Mouse (Mus musculus) heart, postnatal 14 days (tissue): ENCODE measurements around the gene B9d2. TPM values are rescaled to one million over a fixed set of nuclear protein-coding genes. Genes with fewer than 3 reads are reported as not detected.

Experiments used
- DNase-seq, 2 experiments: peaks; one replicate each; pipeline ENCODE4 v3.0.0; 2021 to 2022
- intact Hi-C: fragments of 180-260 bp; cut with DNase I; formaldehyde crosslinking; loops from one replicate; pipeline ENCODE4 v1.15.1; 2025
- long read RNA-seq, 2 experiments: library from polyadenylated mRNA; stranded (forward); transcript quantifications; one replicate each; pipeline ENCODE4 v2.0.0; 2021
- total RNA-seq, 2 experiments: library from RNA; stranded (reverse); gene quantifications; 2 replicates each; pipeline ENCODE4 v1.2.3; 2021

B9d2 gene
- total RNA-seq = 10 to 100 TPM; 11.0 to 11.3 TPM
- long read RNA-seq, experiment 1, transcript B9d2-203 (4 exons, 995 nt) = major isoform, 20 of 21 reads
- long read RNA-seq, experiment 1, partial matches to known transcripts = 0 of 21 reads
- long read RNA-seq, experiment 1, other reads (novel, unspliced or antisense) = 1 of 21 reads
- long read RNA-seq, experiment 2, transcript B9d2-203 (4 exons, 995 nt) = major isoform, 6 of 7 reads
- long read RNA-seq, experiment 2, partial matches to known transcripts = 0 of 7 reads
- long read RNA-seq, experiment 2, other reads (novel, unspliced or antisense) = 1 of 7 reads

DNA sequence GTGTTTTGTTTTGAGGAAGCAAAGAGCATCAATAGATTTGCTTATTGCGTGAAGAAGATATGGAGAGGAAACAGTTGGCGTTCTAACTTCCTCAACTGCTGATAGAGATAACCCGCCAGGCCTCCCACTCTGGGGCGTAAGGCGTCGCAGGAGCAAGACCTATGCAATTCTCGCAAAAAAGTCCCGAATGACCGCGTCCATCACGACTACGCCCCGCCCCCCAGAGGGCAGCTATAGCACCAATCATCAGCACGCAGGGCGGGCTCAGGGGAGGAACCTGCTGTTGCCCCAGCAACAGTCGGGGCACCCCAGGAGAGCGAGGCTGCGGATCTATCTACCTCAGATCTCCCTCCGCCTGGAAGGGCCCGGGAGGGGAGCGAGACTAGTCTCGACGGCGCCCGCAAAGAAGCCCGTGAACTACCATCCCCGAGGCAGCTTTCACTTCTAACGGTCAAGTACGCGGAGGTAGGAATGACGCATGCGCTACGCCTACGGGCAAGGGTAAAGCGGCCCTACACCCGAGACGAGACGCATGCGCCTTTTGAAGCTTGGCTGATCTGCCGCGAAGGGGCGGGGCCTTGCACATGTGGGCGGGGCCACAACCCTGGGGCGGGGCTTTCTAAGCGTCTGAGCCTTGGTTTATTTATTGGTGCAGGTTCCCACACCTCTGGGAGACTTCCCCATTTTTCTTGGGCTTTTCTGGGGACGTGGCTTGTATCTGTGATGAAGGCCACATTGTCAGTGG is at the start of gene B9d2:
Gene B9d2, plus strand, starts transcription at position 267 of the 745 bp plus-strand sequence.
- intact Hi-C loops = no loop called here
- peak; percentile 96 to 97 for DNase-seq

DNA sequence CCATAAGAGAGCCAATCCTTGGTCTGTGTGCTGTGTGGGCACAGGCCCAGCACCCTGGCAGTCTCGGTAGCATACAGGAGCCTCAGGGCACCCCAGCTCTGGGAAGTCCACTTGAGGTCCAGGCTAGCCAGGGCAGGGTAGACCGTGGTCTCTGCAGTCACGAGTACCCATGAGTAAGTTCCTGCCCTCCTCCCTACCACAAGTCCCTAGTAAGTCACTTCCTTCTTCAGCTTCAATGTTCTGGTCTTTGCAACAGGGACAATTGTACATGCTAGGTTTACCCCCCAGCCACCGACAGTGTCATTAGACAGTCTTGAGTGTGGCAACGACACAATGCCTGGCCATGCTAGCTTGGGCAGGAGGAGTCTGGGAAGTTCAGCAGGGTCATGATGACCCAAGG is 47.9 kb upstream of the B9d2 start:
- intact Hi-C loops = no loop called here
- DNase-seq = no peak

GRCm38 (mm10) chr7:25636373-25636772 is 44.2 kb upstream of the B9d2 start:
- intact Hi-C loops = no loop called here
- no peak for DNase-seq

- intact Hi-C loops = no loop called here
- DNase-seq = no peak
Observed at GRCm38 (mm10) chr7:25637099-25637498, 43.5 kb upstream of the B9d2 start.

- intact Hi-C loops = no loop called here
- DNase-seq = no peak
Observed at GRCm38 (mm10) chr7:25639754-25640153, 40.8 kb upstream of the B9d2 start.

DNA sequence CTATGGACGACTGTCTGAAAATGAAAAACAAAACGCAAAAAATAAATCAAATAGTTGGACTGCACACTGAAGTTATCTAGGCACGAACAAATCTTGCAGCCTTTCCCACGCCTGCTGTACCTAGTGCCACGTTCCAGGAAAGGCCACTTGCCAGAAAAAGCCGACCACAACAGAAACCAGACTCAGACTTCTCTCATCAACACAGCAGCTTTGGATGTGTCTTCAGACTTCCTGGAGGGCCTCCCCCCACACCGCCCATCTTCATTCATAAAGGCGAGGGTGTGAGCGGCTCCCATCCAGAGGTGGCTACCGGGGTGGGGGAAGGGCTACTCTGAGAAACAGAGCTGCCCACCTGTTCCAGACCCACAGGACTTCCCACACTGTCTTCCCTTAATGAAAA is 36.4 kb upstream of the B9d2 start:
- DNase-seq = no peak
- intact Hi-C loops = no loop called here

DNA sequence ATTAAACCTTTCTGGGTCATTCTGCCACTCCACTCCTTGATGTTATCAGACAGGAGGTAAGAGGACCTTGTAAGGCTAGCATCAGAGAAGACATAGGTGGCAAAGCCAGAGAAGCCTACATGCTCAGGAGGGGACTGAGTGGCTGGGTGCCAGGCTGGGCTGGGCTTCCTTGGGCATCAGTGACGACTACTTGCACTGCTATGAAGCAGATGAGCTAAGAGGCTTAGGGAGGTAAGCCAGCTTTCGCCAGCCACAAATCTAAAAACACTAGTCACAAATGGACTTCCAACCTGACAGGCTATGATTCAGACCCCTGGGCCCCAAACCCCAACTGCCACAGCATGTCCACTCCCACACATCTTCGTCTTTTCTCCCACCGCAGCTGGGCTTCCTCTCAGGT is 35.9 kb upstream of the B9d2 start:
- intact Hi-C loops = no loop called here
- DNase-seq = no peak

GRCm38 (mm10) chr7:25645074-25645473 is 35.5 kb upstream of the B9d2 start:
- intact Hi-C loops = no loop called here
- no peak for DNase-seq

DNA sequence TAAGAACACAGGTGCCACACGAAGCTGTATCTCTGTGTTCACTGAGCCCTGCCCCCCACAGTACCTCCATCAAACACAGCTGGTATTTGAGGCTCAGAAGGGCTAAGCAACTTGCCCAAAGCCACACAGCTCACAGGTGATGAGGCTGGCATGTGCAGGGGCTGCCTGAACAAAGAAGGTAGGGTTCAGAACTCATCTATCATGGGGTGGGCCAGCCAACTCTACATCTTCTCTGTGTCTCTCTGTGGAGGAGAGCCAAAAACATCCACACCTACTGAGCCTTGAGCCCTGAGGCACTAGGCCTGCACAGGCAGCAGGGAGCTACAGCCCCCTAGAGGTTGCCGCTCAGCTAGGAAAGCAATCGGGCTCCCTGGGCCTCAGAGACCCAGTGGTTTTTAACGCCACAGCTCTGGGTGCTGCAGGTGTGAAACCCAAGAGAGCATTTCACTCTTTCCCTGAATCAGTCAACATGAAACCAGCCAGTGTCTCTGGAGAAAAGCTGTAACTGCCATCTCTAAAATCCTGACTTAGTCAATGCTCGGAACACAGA is 32.9 kb upstream of the B9d2 start:
- no peak for DNase-seq
- intact Hi-C loops = no loop called here

DNA sequence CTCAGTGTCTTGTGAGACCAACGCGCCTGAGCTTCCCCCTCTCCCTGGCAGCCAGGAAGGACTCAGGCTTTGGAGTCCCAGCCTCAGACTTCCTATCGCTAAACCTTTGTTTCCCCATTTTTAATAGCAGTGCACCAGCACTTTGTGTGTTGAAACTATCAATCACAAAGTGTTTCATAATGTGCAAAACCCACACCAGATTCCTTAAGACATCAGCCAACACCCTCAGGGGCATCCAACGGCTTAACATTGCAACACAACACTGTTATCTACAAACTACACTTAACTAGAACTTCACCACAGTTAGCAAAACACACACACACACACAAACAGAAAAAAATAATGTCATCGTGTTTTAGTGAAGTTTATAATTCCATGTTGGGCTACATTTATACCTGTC is 30.7 kb upstream of the B9d2 start:
- intact Hi-C loops = no loop called here

DNA sequence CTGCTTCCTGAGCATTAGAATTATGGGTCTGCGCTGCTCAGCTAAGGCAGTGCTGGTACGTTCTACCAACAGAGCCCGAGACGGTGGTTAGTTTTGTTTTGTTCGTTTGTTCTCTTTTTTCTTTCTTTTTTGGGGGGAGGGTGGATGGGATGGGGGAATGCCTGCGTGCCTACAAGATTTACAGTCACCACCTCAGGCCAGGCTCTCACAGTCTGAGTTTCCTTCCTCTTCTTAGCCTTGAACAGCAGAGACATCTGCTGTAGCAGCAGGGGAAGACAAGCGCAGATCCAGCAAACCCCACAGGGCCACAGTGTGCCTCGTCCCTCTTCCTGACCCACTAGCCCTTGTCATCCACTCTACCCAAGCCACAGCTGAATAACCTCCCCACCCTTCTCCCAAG is 29.3 kb upstream of the B9d2 start:
- no peak for DNase-seq
- intact Hi-C loops = no loop called here

More for the DNA sequence above, 30.7 kb upstream of the B9d2 start:
- DNase-seq = no peak

- intact Hi-C loops = no loop called here
- no peak for DNase-seq
Observed at GRCm38 (mm10) chr7:25652244-25652759, 28.3 kb upstream of the B9d2 start.

DNA sequence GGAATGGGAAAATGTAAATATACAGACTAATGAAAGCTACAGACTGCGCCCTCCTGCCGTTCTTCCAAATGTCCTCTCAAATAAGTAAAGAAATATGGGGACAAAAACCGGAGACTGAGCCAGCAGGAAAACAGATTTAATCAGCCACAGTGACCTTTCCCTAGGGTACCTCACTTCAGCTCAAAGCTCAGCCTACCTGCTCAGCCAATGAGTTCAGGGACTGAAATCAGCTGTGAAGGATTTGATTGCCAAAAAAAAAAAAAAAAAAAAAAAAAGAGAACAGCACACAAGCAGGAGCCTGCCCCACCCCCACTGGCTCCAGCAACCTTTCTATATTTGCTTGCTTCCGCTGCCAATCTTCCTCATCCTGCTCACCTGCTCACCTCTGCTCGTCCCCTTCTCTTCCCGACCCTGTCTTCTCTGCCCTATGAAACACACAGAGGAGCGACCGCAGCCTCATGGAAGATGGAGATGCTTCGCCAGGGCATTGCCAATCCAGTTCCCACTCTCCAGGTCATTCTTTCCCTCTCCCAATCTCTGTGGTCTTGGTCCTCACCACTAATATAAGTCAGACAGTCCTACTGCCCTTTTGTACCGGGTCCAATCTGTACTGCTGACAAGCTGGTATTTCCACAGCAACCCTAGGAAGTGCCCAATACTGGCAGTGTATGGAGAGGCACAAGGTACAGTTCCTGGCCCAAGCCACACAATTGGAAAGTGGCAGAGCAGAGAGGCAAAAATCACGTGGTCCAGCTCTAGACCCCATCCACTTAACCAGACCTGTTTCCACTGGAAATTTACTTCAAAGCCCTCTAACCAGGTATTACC is 24.8 kb upstream of the B9d2 start:
- DNase-seq = no peak
- intact Hi-C loops = no loop called here

GRCm38 (mm10) chr7:25657785-25658184 is 22.8 kb upstream of the B9d2 start:
- DNase-seq = no peak
- intact Hi-C loops = no loop called here

DNA sequence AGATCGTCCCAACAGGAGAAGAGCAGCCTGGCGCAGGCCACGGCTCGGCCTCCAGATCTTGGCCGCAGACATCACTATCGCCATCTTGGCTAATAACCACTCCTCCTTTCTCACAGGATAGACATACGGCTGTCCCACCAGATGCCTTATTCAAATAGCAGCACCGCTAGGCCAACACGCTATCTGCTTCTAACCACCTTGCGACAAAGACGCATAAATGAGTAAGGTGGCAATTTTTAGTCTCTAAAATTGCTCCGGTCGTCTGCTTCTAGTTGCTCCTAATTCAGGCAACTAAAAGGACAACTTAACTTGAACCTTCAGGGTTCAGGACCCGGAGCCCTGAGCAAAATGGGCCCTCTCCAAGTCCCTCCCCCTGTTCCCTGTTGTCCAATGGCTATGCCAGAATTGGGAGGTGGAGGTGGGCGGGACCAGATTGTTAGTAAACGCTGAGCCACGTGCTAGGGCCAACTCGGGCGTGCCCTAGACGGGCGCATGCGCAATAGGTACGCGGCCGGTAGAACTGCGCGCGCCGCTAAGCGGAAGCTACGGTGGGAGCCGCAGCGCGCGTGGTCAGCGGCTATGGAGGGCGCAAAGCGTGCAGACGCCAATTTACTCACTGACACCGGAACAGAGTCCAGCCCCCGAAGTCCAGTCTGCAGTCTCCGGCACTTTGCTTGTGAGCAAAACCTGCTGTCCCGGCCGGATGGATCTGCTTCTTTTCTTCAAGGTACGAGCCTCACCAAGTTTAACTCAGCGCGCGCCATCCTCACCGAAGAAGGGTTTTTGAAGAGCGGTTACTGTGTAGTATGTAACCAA is 21.7 kb upstream of the B9d2 start, which contains the start of the genes Bckdha and Exosc5:
Gene Bckdha, minus strand, starts transcription at position 325 of the 816 bp plus-strand sequence.
Gene Exosc5, plus strand, starts transcription at position 508 of the 816 bp plus-strand sequence.
- peak; percentile 99 for DNase-seq
- intact Hi-C loops = no loop called here

GRCm38 (mm10) chr7:25666381-25666780 is 14.2 kb upstream of the B9d2 start:
- intact Hi-C loops = no loop called here
- no peak for DNase-seq

DNA sequence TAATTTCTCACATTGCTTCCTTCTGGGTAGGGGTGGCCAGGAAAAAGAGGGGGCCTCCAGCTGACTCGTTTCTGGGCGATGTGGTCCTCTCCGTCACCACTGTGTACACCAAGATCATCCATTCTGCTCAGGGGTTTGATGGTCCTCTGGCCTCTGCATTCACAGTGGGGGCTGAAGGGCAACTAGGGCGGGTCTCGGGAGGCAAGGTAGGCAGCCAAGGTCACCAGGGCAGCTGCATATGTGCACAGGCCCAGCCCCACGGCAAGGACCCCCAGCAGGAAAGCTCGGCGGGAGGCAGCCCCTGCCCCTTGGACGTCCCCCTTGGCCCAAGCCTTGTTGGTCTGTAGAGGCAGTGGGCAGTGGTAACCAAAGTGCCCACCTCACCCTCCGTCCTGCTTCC is 11.4 kb upstream of the B9d2 start:
- no peak for DNase-seq
- intact Hi-C loops = no loop called here

- DNase-seq = no peak
- intact Hi-C loops = no loop called here
Observed at GRCm38 (mm10) chr7:25669631-25670030, 10.9 kb upstream of the B9d2 start.

DNA sequence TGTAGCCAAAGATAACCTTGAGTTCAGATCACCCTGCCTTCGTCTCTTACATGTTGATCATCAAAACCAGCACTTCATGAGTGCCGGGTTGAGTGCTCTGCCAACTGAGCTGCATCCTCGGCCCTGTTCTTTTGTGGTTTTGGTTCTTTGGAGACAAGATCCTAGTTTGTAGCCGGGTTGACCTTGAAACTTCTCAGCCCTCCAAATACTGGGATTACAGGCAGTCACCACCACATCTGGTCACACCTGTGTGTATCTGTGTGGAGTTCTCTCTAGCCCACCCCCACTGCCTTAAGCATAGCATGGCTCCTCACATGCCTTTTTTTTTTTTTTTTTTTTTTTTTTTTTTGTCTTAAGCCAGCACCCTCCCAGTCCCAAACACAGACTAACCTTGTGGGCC is 10.5 kb upstream of the B9d2 start:
- intact Hi-C loops = no loop called here
- DNase-seq = no peak

- DNase-seq = no peak
- intact Hi-C loops = no loop called here
Observed at GRCm38 (mm10) chr7:25671686-25672085, 8.9 kb upstream of the B9d2 start.
